Mouse (Mus musculus): ENCODE measurements at regions not wholly inside any gene's neighbourhood (a gene's known extent, or its start where the extent isn't known, plus 50 kb on each side); places are given as distances from the start of the nearest gene placed in this dataset.
"Not testable (repeated sequence)": the region's sequence is repeated elsewhere in the genome, so short reads cannot be mapped to it uniquely, and the experiment has no call there.

GRCm38 (mm10) chr9:82484341-82484740, 345.0 kb upstream of the Irak1bp1 start:
- DNase-seq (ENCODE audit: low spot score): no peak

GRCm38 (mm10) chr9:82493440-82493839, 335.9 kb upstream of the Irak1bp1 start:
- no peak for DNase-seq (ENCODE audit: low spot score)

- DNase-seq (ENCODE audit: low spot score): no peak
These were observed 319.3 kb upstream of the Irak1bp1 start for GRCm38 (mm10) chr9:82510014-82510413.

GRCm38 (mm10) chr9:82518993-82519392, 310.3 kb upstream of the Irak1bp1 start:
- no peak for DNase-seq (ENCODE audit: low spot score)

- DNase-seq (ENCODE audit: low spot score): no peak
These were observed 301.4 kb upstream of the Irak1bp1 start for GRCm38 (mm10) chr9:82527867-82528385.

GRCm38 (mm10) chr9:82552726-82553125, 276.6 kb upstream of the Irak1bp1 start:
- DNase-seq (ENCODE audit: low spot score): no peak

GRCm38 (mm10) chr9:82553213-82553612, 276.1 kb upstream of the Irak1bp1 start:
- no peak for DNase-seq (ENCODE audit: low spot score)

- DNase-seq (ENCODE audit: low spot score): no peak
These were observed 266.5 kb upstream of the Irak1bp1 start for GRCm38 (mm10) chr9:82562551-82563465.

GRCm38 (mm10) chr9:82581373-82582018, 247.8 kb upstream of the Irak1bp1 start:
- no peak for DNase-seq (ENCODE audit: low spot score)

GRCm38 (mm10) chr9:82609111-82609510, 220.2 kb upstream of the Irak1bp1 start:
- DNase-seq (ENCODE audit: low spot score): no peak

- DNase-seq (ENCODE audit: low spot score): no peak
These were observed 219.4 kb upstream of the Irak1bp1 start for GRCm38 (mm10) chr9:82609946-82610345.

- DNase-seq (ENCODE audit: low spot score): no peak
These were observed 216.8 kb upstream of the Irak1bp1 start for GRCm38 (mm10) chr9:82612526-82612925.

- no peak for DNase-seq (ENCODE audit: low spot score)
These were observed 196.9 kb upstream of the Irak1bp1 start for GRCm38 (mm10) chr9:82632411-82632810.

- no peak for DNase-seq (ENCODE audit: low spot score)
These were observed 189.1 kb upstream of the Irak1bp1 start for GRCm38 (mm10) chr9:82640277-82640676.

GRCm38 (mm10) chr9:82643900-82644299, 185.4 kb upstream of the Irak1bp1 start:
- no peak for DNase-seq (ENCODE audit: low spot score)

- DNase-seq (ENCODE audit: low spot score): not testable (repeated sequence)
These were observed 173.8 kb upstream of the Irak1bp1 start for GRCm38 (mm10) chr9:82655511-82655910.

- no peak for DNase-seq (ENCODE audit: low spot score)
These were observed 147.1 kb upstream of the Irak1bp1 start for GRCm38 (mm10) chr9:82682196-82682595.

GRCm38 (mm10) chr9:82709411-82709983, 119.8 kb upstream of the Irak1bp1 start:
- DNase-seq (ENCODE audit: low spot score): no peak

GRCm38 (mm10) chr9:82709991-82710593, 119.2 kb upstream of the Irak1bp1 start:
- DNase-seq (ENCODE audit: low spot score): no peak

GRCm38 (mm10) chr9:82710945-82711516, 118.3 kb upstream of the Irak1bp1 start:
- DNase-seq (ENCODE audit: low spot score): no peak

- no peak for DNase-seq (ENCODE audit: low spot score)
These were observed 116.3 kb upstream of the Irak1bp1 start for GRCm38 (mm10) chr9:82712769-82713733.
